Mouse (Mus musculus): ENCODE data around the gene Cnot6.

DNA sequence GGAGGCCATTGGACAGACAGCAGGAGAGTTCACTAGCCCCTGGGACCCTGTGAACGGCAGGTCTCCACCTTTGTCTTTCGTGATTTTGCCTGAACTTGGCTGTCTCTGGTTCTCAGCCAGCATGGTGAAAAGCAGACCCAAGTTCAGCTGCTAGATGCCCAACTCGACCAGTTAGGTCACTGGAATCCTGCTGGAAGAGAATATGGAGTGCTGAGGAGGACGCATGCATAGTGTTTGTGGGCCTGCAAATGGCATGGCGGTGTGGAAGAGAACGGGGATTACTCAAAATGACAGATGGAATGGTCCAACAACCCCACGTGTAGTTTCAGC is 53.1 kb downstream of the Cnot6 start:
- TF ChIP-seq GATA1 (IDR thresholded peaks at IDR 0.05; ENCODE audit: borderline replicate concordance, low read length), result no peak
- TF ChIP-seq FLI1 (IDR thresholded peaks at IDR 0.05; ENCODE audit: low read length), result no peak

Data from megakaryocyte, embryonic 14.5 days (primary cell).